Mouse (Mus musculus): ENCODE measurements around the gene Mef2c. TPM values are rescaled to one million over a fixed set of nuclear protein-coding genes. Genes with fewer than 3 reads are reported as not detected.

Mef2c gene
- total RNA-seq, 2 experiments from 2014 or later = 112 to 119 TPM

- DNase-seq (ENCODE audit: low spot score in 2 of 2) = no peak
These were observed 65.0 kb downstream of the Mef2c start for GRCm38 (mm10) chr13:83568759-83569256.

GRCm38 (mm10) chr13:83571973-83572447, 68.2 kb downstream of the Mef2c start:
- DNase-seq (ENCODE audit: low spot score in 2 of 2) = peak in 1 of 2 experiments; percentile 32

GRCm38 (mm10) chr13:83572469-83572868, 68.6 kb downstream of the Mef2c start:
- no peak for DNase-seq (ENCODE audit: low spot score in 2 of 2)

GRCm38 (mm10) chr13:83573327-83573726, 69.5 kb downstream of the Mef2c start:
- no peak for DNase-seq (ENCODE audit: low spot score in 2 of 2)

- no peak for DNase-seq (ENCODE audit: low spot score in 2 of 2)
These were observed 70.2 kb downstream of the Mef2c start for GRCm38 (mm10) chr13:83573855-83574583.

GRCm38 (mm10) chr13:83574866-83575265, 71.0 kb downstream of the Mef2c start:
- DNase-seq (ENCODE audit: low spot score in 2 of 2) = no peak

GRCm38 (mm10) chr13:83579410-83579809, 75.6 kb downstream of the Mef2c start:
- no peak for DNase-seq (ENCODE audit: low spot score in 2 of 2)

- no peak for DNase-seq (ENCODE audit: low spot score in 2 of 2)
These were observed 77.0 kb downstream of the Mef2c start for GRCm38 (mm10) chr13:83580856-83581255.

- DNase-seq (ENCODE audit: low spot score in 2 of 2) = peak in 1 of 2 experiments; percentile 46
These were observed 78.7 kb downstream of the Mef2c start for GRCm38 (mm10) chr13:83582564-83582963.

GRCm38 (mm10) chr13:83583881-83584280, 80.0 kb downstream of the Mef2c start:
- no peak for DNase-seq (ENCODE audit: low spot score in 2 of 2)

GRCm38 (mm10) chr13:83585359-83585758, 81.5 kb downstream of the Mef2c start:
- peak in 1 of 2 experiments; percentile 29 for DNase-seq (ENCODE audit: low spot score in 2 of 2)

- DNase-seq (ENCODE audit: low spot score in 2 of 2) = no peak
These were observed 84.4 kb downstream of the Mef2c start for GRCm38 (mm10) chr13:83588186-83588585.

- DNase-seq (ENCODE audit: low spot score in 2 of 2) = no peak
These were observed 87.1 kb downstream of the Mef2c start for GRCm38 (mm10) chr13:83590886-83591285.

- DNase-seq (ENCODE audit: low spot score in 2 of 2) = no peak
These were observed 91.6 kb downstream of the Mef2c start for GRCm38 (mm10) chr13:83595429-83595828.

GRCm38 (mm10) chr13:83596989-83597738, 93.3 kb downstream of the Mef2c start:
- DNase-seq (ENCODE audit: low spot score in 2 of 2) = no peak

- no peak for DNase-seq (ENCODE audit: low spot score in 2 of 2)
These were observed 93.9 kb downstream of the Mef2c start for GRCm38 (mm10) chr13:83597739-83598210.

GRCm38 (mm10) chr13:83600301-83600700, 96.5 kb downstream of the Mef2c start:
- DNase-seq (ENCODE audit: low spot score in 2 of 2) = no peak

- no peak for DNase-seq (ENCODE audit: low spot score in 2 of 2)
These were observed 97.9 kb downstream of the Mef2c start for GRCm38 (mm10) chr13:83601741-83602140.

GRCm38 (mm10) chr13:83603373-83604265, 99.8 kb downstream of the Mef2c start:
- DNase-seq (ENCODE audit: low spot score in 2 of 2) = no peak

- no peak for DNase-seq (ENCODE audit: low spot score in 2 of 2)
These were observed 100.5 kb downstream of the Mef2c start for GRCm38 (mm10) chr13:83604320-83604719.

GRCm38 (mm10) chr13:83604785-83605184, 101.0 kb downstream of the Mef2c start:
- no peak for DNase-seq (ENCODE audit: low spot score in 2 of 2)
